Mouse (Mus musculus) megakaryocyte, embryonic 14.5 days (primary cell): ENCODE measurements at regions not wholly inside any gene's neighbourhood (a gene's known extent, or its start where the extent isn't known, plus 50 kb on each side); places are given as distances from the start of the nearest gene placed in this dataset.
A peak's percentile ranks its signal among the peaks of the same experiment; 100 is the strongest.

Experiments used
- H3K27me3 ChIP-seq: replicated peaks from 2 replicates; pipeline ENCODE3; 2012; ENCODE audit warnings: inconsistent platforms
- H3K36me3 ChIP-seq: replicated peaks from 2 replicates; pipeline ENCODE3; 2012; ENCODE audit warnings: low read length, inconsistent platforms, mixed read lengths
- H3K4me1 ChIP-seq: 2 replicates; pipeline ENCODE4 v1.6.1; 2012; ENCODE audit warnings: inconsistent platforms
- H3K4me3 ChIP-seq: replicated peaks from 2 replicates; pipeline ENCODE3; 2012; ENCODE audit warnings: moderate library complexity, mild to moderate bottlenecking, inconsistent platforms
- H3K9me3 ChIP-seq: 2 replicates; pipeline ENCODE4 v1.6.1; 2012; ENCODE audit warnings: inconsistent platforms
- FLI1 ChIP-seq: IDR thresholded peaks from 2 replicates; pipeline ENCODE4 v1.6.1; 2012; ENCODE audit warnings: low read length, inconsistent platforms, mixed read lengths
- GATA1 ChIP-seq: IDR thresholded peaks from 3 replicates; pipeline ENCODE4 v1.6.1; 2012; ENCODE audit warnings: mixed read lengths, low read length, inconsistent platforms, borderline replicate concordance

- H3K36me3 ChIP-seq = no peaks in the 10 kb centered on the region
- no peaks in the 10 kb centered on the region for H3K27me3 ChIP-seq
- 0 out of 2 replicates have a peak, but pooled peaks cover 3% of the 10 kb centered on the region for H3K9me3 ChIP-seq
- peak overlapping the region; percentile 15 for H3K4me3 ChIP-seq
- no peaks in the 10 kb centered on the region for H3K4me1 ChIP-seq
- TF ChIP-seq GATA1 (no peak), FLI1 (no peak)
Measured at GRCm38 (mm10) chr15:49812885-49813284, 4071.8 kb upstream of the Gm7489 start.

- no peaks in the 10 kb centered on the region for H3K27me3 ChIP-seq
- H3K4me1 ChIP-seq = no peaks in the 10 kb centered on the region
- TF ChIP-seq FLI1 (no peak), GATA1 (no peak)
- H3K4me3 ChIP-seq = no peak overlapping the region
- no peaks in the 10 kb centered on the region for H3K9me3 ChIP-seq
- H3K36me3 ChIP-seq = no peaks in the 10 kb centered on the region
Measured at GRCm38 (mm10) chr15:49860331-49860730, 4024.4 kb upstream of the Gm7489 start.

GRCm38 (mm10) chr15:49874555-49874954 lies 4010.2 kb upstream of the Gm7489 start:
- Histone ChIP-seq H3K9me3 (no peaks in the 10 kb centered on the region), H3K27me3 (no peaks in the 10 kb centered on the region), H3K4me1 (no peaks in the 10 kb centered on the region), H3K4me3 (no peak overlapping the region), H3K36me3 (no peaks in the 10 kb centered on the region)
- no peak for TF ChIP-seq FLI1
- no peak for TF ChIP-seq GATA1

GRCm38 (mm10) chr15:49885947-49886346 lies 3998.8 kb upstream of the Gm7489 start:
- no peaks in the 10 kb centered on the region for H3K9me3 ChIP-seq
- H3K4me3 ChIP-seq = no peak overlapping the region
- no peaks in the 10 kb centered on the region for H3K4me1 ChIP-seq
- TF ChIP-seq FLI1 (no peak), GATA1 (no peak)
- H3K36me3 ChIP-seq = no peaks in the 10 kb centered on the region
- no peaks in the 10 kb centered on the region for H3K27me3 ChIP-seq

- no peaks in the 10 kb centered on the region for H3K4me1 ChIP-seq
- TF ChIP-seq FLI1 (no peak), GATA1 (no peak)
- H3K9me3 ChIP-seq = no peaks in the 10 kb centered on the region
- H3K36me3 ChIP-seq = no peaks in the 10 kb centered on the region
- no peaks in the 10 kb centered on the region for H3K27me3 ChIP-seq
- no peak overlapping the region for H3K4me3 ChIP-seq
Measured at GRCm38 (mm10) chr15:49896045-49896444, 3988.7 kb upstream of the Gm7489 start.

GRCm38 (mm10) chr15:49898783-49899182 lies 3985.9 kb upstream of the Gm7489 start:
- TF ChIP-seq GATA1 = no peak
- TF ChIP-seq FLI1 = no peak

GRCm38 (mm10) chr15:49899782-49900181 lies 3984.9 kb upstream of the Gm7489 start:
- Histone ChIP-seq H3K4me3 (no peak overlapping the region), H3K27me3 (no peaks in the 10 kb centered on the region), H3K4me1 (no peaks in the 10 kb centered on the region), H3K9me3 (no peaks in the 10 kb centered on the region), H3K36me3 (no peaks in the 10 kb centered on the region)
- no peak for TF ChIP-seq GATA1
- TF ChIP-seq FLI1 = no peak

More at GRCm38 (mm10) chr15:49898783-49899182, 3985.9 kb upstream of the Gm7489 start:
- H3K4me3 ChIP-seq = no peak overlapping the region
- no peaks in the 10 kb centered on the region for H3K4me1 ChIP-seq
- H3K9me3 ChIP-seq = no peaks in the 10 kb centered on the region
- H3K27me3 ChIP-seq = no peaks in the 10 kb centered on the region
- no peaks in the 10 kb centered on the region for H3K36me3 ChIP-seq
